8 mouse cellular contexts compared by ENCODE assay signal in genomic region chr12:69198164-69198535, GRCm38 (mm10). TPM values are rescaled to one million over a fixed set of nuclear protein-coding genes. Genes with fewer than 3 reads are reported as not detected.
DNase-seq lines count a peak whose midpoint lies in the region; ATAC-seq and TF ChIP-seq lines count a peak whose summit lies in the region.

Gene Dnaaf2, minus strand, starts transcription at chr12:69198429.

- H3K27me3 ChIP-seq in CH12.LX (replicated peaks) = no peaks in the 10 kb centered on the region
- H3K27me3 ChIP-seq in embryonic facial prominence, embryonic 15.5 days = no peaks in the 10 kb centered on the region
- no peaks in the 10 kb centered on the region for H3K27me3 ChIP-seq in heart, embryonic 13.5 days (replicated peaks)
- H3K27me3 ChIP-seq in kidney, embryonic 16.5 days (ENCODE audit: insufficient read depth, low read length) = no peaks in the 10 kb centered on the region
- no peaks in the 10 kb centered on the region for H3K27me3 ChIP-seq in liver, adult 2 months (ENCODE audit: control insufficient read depth, insufficient read depth, low read length)
- no peaks in the 10 kb centered on the region for H3K27me3 ChIP-seq in midbrain, embryonic 16.5 days (ENCODE audit: control insufficient read depth, insufficient read depth, low read depth, low read length)
- no peaks in the 10 kb centered on the region for H3K27me3 ChIP-seq in stomach, embryonic 16.5 days (ENCODE audit: control insufficient read depth, insufficient read depth, low read length)

- peaks cover 6 to 23% of the 10 kb centered on the region in 2 experiments; a peak in 3 of 4 replicates for H3K4me1 ChIP-seq in CH12.LX (ENCODE audit: control insufficient read depth in 1 of 2, insufficient read depth in 2 of 2)
- H3K4me1 ChIP-seq in embryonic facial prominence, embryonic 15.5 days = peaks cover 25% of the 10 kb centered on the region
- H3K4me1 ChIP-seq in heart, embryonic 13.5 days = peaks cover 28% of the 10 kb centered on the region
- H3K4me1 ChIP-seq in kidney, embryonic 16.5 days (ENCODE audit: insufficient read depth, low read length) = peaks cover 21% of the 10 kb centered on the region
- peaks cover 5% of the 10 kb centered on the region; the same call in 1 of the 2 replicates for H3K4me1 ChIP-seq in liver, adult 2 months (ENCODE audit: control insufficient read depth, insufficient read depth, low read length)
- peaks cover 29% of the 10 kb centered on the region for H3K4me1 ChIP-seq in midbrain, embryonic 16.5 days (ENCODE audit: control insufficient read depth, insufficient read depth, low read length)
- H3K4me1 ChIP-seq in stomach, embryonic 16.5 days (ENCODE audit: control insufficient read depth, insufficient read depth, low read length) = peaks cover 19% of the 10 kb centered on the region

- H3K27ac ChIP-seq in CH12.LX (ENCODE audit: insufficient read depth, low read depth) = peak within 1 kb of the TSS; percentile 84
- H3K27ac ChIP-seq in embryonic facial prominence, embryonic 15.5 days (replicated peaks) = peak within 1 kb of the TSS; percentile 91
- peak within 1 kb of the TSS; percentile 91 for H3K27ac ChIP-seq in heart, embryonic 13.5 days (replicated peaks)
- peak within 1 kb of the TSS; percentile 90 for H3K27ac ChIP-seq in kidney, embryonic 16.5 days (ENCODE audit: low read length)
- H3K27ac ChIP-seq in liver, adult 2 months (replicated peaks; ENCODE audit: insufficient read depth, low read depth, low read length) = peak within 1 kb of the TSS; percentile 84
- H3K27ac ChIP-seq in midbrain, embryonic 16.5 days (ENCODE audit: low read length) = peak within 1 kb of the TSS; percentile 83
- peak within 1 kb of the TSS; percentile 89 for H3K27ac ChIP-seq in stomach, embryonic 16.5 days (ENCODE audit: low read length)

- no peak for TF ChIP-seq CTCF in CH12.LX (conservative IDR thresholded peaks at IDR 0.05 in 1 of 2, IDR thresholded peaks at IDR 0.05 in 1 of 2; ENCODE audit: low read depth in 2 of 2, low read length in 2 of 2)
- TF ChIP-seq CTCF in liver, adult 2 months (IDR thresholded peaks at IDR 0.05; ENCODE audit: low read depth, low read length) = no peak

- ATAC-seq in embryonic facial prominence, embryonic 15.5 days (ENCODE audit: insufficient number of reproducible peaks, low FRiP score, low TSS enrichment, low read depth) = peak; percentile 28; the same call in 1 of the 2 replicates
- ATAC-seq in heart, embryonic 13.5 days (ENCODE audit: extremely low read depth, insufficient number of reproducible peaks, low FRiP score, low TSS enrichment) = 0 out of 2 replicates have a peak, but pooled peaks have one; percentile 10
- ATAC-seq in kidney, embryonic 16.5 days (ENCODE audit: low FRiP score, low TSS enrichment) = peak; percentile 75
- ATAC-seq in midbrain, embryonic 16.5 days = peak; percentile 56
- peak; percentile 19; the same call in 1 of the 2 replicates for ATAC-seq in stomach, embryonic 16.5 days (ENCODE audit: insufficient read depth, low FRiP score)

- H3K4me2 ChIP-seq in CH12.LX (ENCODE audit: insufficient read depth, low read depth, poor library complexity, severe bottlenecking) = peak within 1 kb of the TSS; percentile 91
- H3K4me2 ChIP-seq in embryonic facial prominence, embryonic 15.5 days (replicated peaks) = peak within 1 kb of the TSS; percentile 88
- peak within 1 kb of the TSS; percentile 97 for H3K4me2 ChIP-seq in heart, embryonic 13.5 days
- peak within 1 kb of the TSS; percentile 97 for H3K4me2 ChIP-seq in kidney, embryonic 16.5 days (replicated peaks; ENCODE audit: low read depth, low read length)
- peak within 1 kb of the TSS; percentile 75 for H3K4me2 ChIP-seq in midbrain, embryonic 16.5 days (ENCODE audit: low read length)
- H3K4me2 ChIP-seq in stomach, embryonic 16.5 days (ENCODE audit: low read depth, low read length) = peak within 1 kb of the TSS; percentile 97

- TF ChIP-seq RAD21 in CH12.LX (IDR thresholded peaks at IDR 0.05; ENCODE audit: low read depth, low read length) = no peak

- H3K9ac ChIP-seq in CH12.LX (ENCODE audit: insufficient read depth, low read depth) = peak within 1 kb of the TSS; percentile 61
- H3K9ac ChIP-seq in embryonic facial prominence, embryonic 15.5 days = peak within 1 kb of the TSS; percentile 79
- H3K9ac ChIP-seq in heart, embryonic 13.5 days = peak within 1 kb of the TSS; percentile 87
- H3K9ac ChIP-seq in kidney, embryonic 16.5 days (replicated peaks; ENCODE audit: low read length) = peak within 1 kb of the TSS; percentile 90
- H3K9ac ChIP-seq in liver, adult 2 months (ENCODE audit: low read depth, low read length) = peak within 1 kb of the TSS; percentile 98
- H3K9ac ChIP-seq in midbrain, embryonic 16.5 days (ENCODE audit: low read depth, low read length) = peak within 1 kb of the TSS; percentile 86
- H3K9ac ChIP-seq in stomach, embryonic 16.5 days (ENCODE audit: low read length) = peak within 1 kb of the TSS; percentile 94

- TF ChIP-seq POLR2A in CH12.LX (IDR thresholded peaks at IDR 0.05; ENCODE audit: low read depth, low read length) = 0 out of 2 replicates have a peak, but pooled peaks have one; percentile 20
- no peak for TF ChIP-seq POLR2A in liver, adult 2 months (IDR thresholded peaks at IDR 0.05; ENCODE audit: extremely low read depth, insufficient read depth, low read length)

- peaks cover 26 to 40% of the 10 kb centered on the region in 2 experiments for H3K36me3 ChIP-seq in CH12.LX (replicated peaks in 1 of 2; ENCODE audit: control insufficient read depth in 1 of 2, insufficient read depth in 1 of 2, low read length in 1 of 2)
- peaks cover 27% of the 10 kb centered on the region; the same call in 1 of the 2 replicates for H3K36me3 ChIP-seq in embryonic facial prominence, embryonic 15.5 days
- peaks cover 43% of the 10 kb centered on the region for H3K36me3 ChIP-seq in heart, embryonic 13.5 days
- H3K36me3 ChIP-seq in kidney, embryonic 16.5 days (ENCODE audit: insufficient read depth, low read length) = peaks cover 16% of the 10 kb centered on the region
- peaks cover 7% of the 10 kb centered on the region for H3K36me3 ChIP-seq in liver, adult 2 months (ENCODE audit: control insufficient read depth, insufficient read depth, low read length)
- no peaks in the 10 kb centered on the region; the same call in 1 of the 2 replicates for H3K36me3 ChIP-seq in midbrain, embryonic 16.5 days (ENCODE audit: control insufficient read depth, insufficient read depth, low read length)
- no peaks in the 10 kb centered on the region for H3K36me3 ChIP-seq in stomach, embryonic 16.5 days (ENCODE audit: control insufficient read depth, insufficient read depth, low read length)

- in situ Hi-C loops in CH12.LX (cut with MboI; ENCODE audit: low pct_ligation_motif_present, low pct_unique_long_range_greater_than_20kb, low sequenced_read_pairs) = no loop called here

- WGBS in embryonic facial prominence, embryonic 15.5 days = 2% methylated on average over 18 of the region's 18 CpGs
- under 1% methylated on average over 18 of the region's 18 CpGs for whole genome bisulfite sequencing in heart, embryonic 13.5 days
- under 1% methylated on average over 18 of the region's 18 CpGs for WGBS in kidney, embryonic 16.5 days
- under 1% methylated on average over 18 of the region's 18 CpGs for WGBS in liver, adult 2 months
- under 1% methylated on average over 18 of the region's 18 CpGs for WGBS in midbrain, embryonic 16.5 days
- WGBS in stomach, embryonic 16.5 days = 1% methylated on average over 18 of the region's 18 CpGs

- DNase-seq in CH12.LX (ENCODE audit: extremely low read depth) = peak; percentile 67
- DNase-seq in adrenal gland, postnatal 25 days = peak; percentile 81
- DNase-seq in liver, adult 2 months (ENCODE audit: extremely low read depth, low read depth, low spot score) = peak; percentile 56

- H3K79me2 ChIP-seq in CH12.LX (replicated peaks; ENCODE audit: control insufficient read depth, extremely low read depth, insufficient read depth, poor library complexity, severe bottlenecking) = peaks cover 41% of the 10 kb centered on the region
- H3K79me2 ChIP-seq in liver, adult 2 months (ENCODE audit: control insufficient read depth, insufficient read depth, low read length) = peaks cover 4% of the 10 kb centered on the region; the same call in 1 of the 2 replicates

- no peaks in the 10 kb centered on the region for H3K9me3 ChIP-seq in CH12.LX (replicated peaks; ENCODE audit: low read length)
- no peaks in the 10 kb centered on the region for H3K9me3 ChIP-seq in embryonic facial prominence, embryonic 15.5 days (replicated peaks)
- H3K9me3 ChIP-seq in heart, embryonic 13.5 days = no peaks in the 10 kb centered on the region
- no peaks in the 10 kb centered on the region for H3K9me3 ChIP-seq in kidney, embryonic 16.5 days (ENCODE audit: low read length)
- no peaks in the 10 kb centered on the region for H3K9me3 ChIP-seq in midbrain, embryonic 16.5 days (replicated peaks; ENCODE audit: control insufficient read depth, low read length, poor library complexity, severe bottlenecking)
- H3K9me3 ChIP-seq in stomach, embryonic 16.5 days (replicated peaks; ENCODE audit: control insufficient read depth, low read length) = no peaks in the 10 kb centered on the region

- TF ChIP-seq EP300 in CH12.LX (IDR thresholded peaks at IDR 0.05; ENCODE audit: low read length) = no peak

- dilution Hi-C loops in CH12.LX (cut with MboI; ENCODE audit: extremely low pct_ligation_motif_present, extremely low pct_unique_long_range_greater_than_20kb, low sequenced_read_pairs) = no loop called here

- peak within 1 kb of the TSS; percentile 91 to 98 (median 97) for H3K4me3 ChIP-seq in CH12.LX (replicated peaks in 1 of 3; ENCODE audit: low read depth in 2 of 3, low read length in 2 of 3, poor library complexity in 1 of 3)
- H3K4me3 ChIP-seq in embryonic facial prominence, embryonic 15.5 days (replicated peaks) = peak within 1 kb of the TSS; percentile 74
- H3K4me3 ChIP-seq in heart, embryonic 13.5 days = peak within 1 kb of the TSS; percentile 97
- peak within 1 kb of the TSS; percentile 95 for H3K4me3 ChIP-seq in kidney, embryonic 16.5 days (ENCODE audit: low read length)
- peak within 1 kb of the TSS; percentile 93 for H3K4me3 ChIP-seq in liver, adult 2 months (ENCODE audit: insufficient read depth, low read depth, low read length)
- H3K4me3 ChIP-seq in midbrain, embryonic 16.5 days (ENCODE audit: low read depth, low read length) = peak within 1 kb of the TSS; percentile 79
- H3K4me3 ChIP-seq in stomach, embryonic 16.5 days (replicated peaks; ENCODE audit: low read length) = peak within 1 kb of the TSS; percentile 99

RNA-seq across cellular contexts. Expression of gene Dnaaf2, which starts in this region (rescaled TPM):
- total RNA-seq in CH12.LX (2012; rRNA removed) (8.4 and 9.7 TPM in 2 replicates), CH12.LX (2014; rRNA removed) (26.6 and 28.6 TPM in 2 replicates)
- 3.7 and 6.9 TPM in 2 replicates for polyA plus RNA-seq in CH12.LX (2012; ENCODE audit: insufficient read length, low read depth)
- 0.95 and 2.0 TPM in 2 replicates for total RNA-seq in adrenal gland, postnatal 25 days (2021)
- polyA plus RNA-seq in embryonic facial prominence, embryonic 15.5 days (2015; fragmentation: Nextera tagmentation; extraction: Ambion mirVana) = 11.0 and 14.2 TPM in 2 replicates
- 6.4 and 6.8 TPM in 2 replicates for polyA plus RNA-seq in heart, embryonic 13.5 days (2015; fragmentation: Nextera tagmentation; extraction: Ambion mirVana)
- polyA plus RNA-seq in kidney, embryonic 16.5 days (2015; fragmentation: Nextera tagmentation; extraction: Ambion mirVana) = 8.8 and 10.5 TPM in 2 replicates
- total RNA-seq in liver, adult 2 months (2014; rRNA removed) = 0.74 and 1.0 TPM in 2 replicates
- 0.64 and 1.1 TPM in 2 replicates for polyA plus RNA-seq in liver, adult 2 months (2012; rRNA removed)
- polyA plus RNA-seq in midbrain, embryonic 16.5 days (2015; fragmentation: Nextera tagmentation; extraction: Ambion mirVana) = 5.9 and 6.4 TPM in 2 replicates
- polyA plus RNA-seq in stomach, embryonic 16.5 days (2015; fragmentation: Nextera tagmentation; extraction: Ambion mirVana) = 6.6 and 7.4 TPM in 2 replicates

Comparison
In these comparisons a context has a peak if more than half of its experiments do, and no peak if none do; other contexts are left out.
1. Peak in every context shown above with its lines: DNase-seq, ATAC-seq, H3K4me3 ChIP-seq and H3K27ac ChIP-seq.
2. ATAC-seq: peak in every context shown above with its lines; median percentile 75 in kidney, embryonic 16.5 days; 56 in midbrain, embryonic 16.5 days; 28 in embryonic facial prominence, embryonic 15.5 days; 19 in stomach, embryonic 16.5 days; 10 in heart, embryonic 13.5 days.